Mouse (Mus musculus): Measurements from ENCODE around the gene Gm4353.
A peak's percentile ranks its signal among the peaks of the same experiment; 100 is the strongest.
"Not testable (repeated sequence)": the region's sequence is repeated elsewhere in the genome, so short reads cannot be mapped to it uniquely, and the experiment has no call there.

The Gm4353 gene

GRCm38 (mm10) chr7:116084366-116084765 lies at the start of gene Gm4353:
Gene Gm4353 (minus strand): TSS chr7:116084635.
- DNase-seq (ENCODE audit: low spot score) = not testable (repeated sequence)

- DNase-seq (ENCODE audit: low spot score) = no peak
Measured at GRCm38 (mm10) chr7:116132078-116132477, 47.6 kb upstream of the Gm4353 start.

- DNase-seq (ENCODE audit: low spot score) = no peak
Measured at GRCm38 (mm10) chr7:116131390-116131789, 47.0 kb upstream of the Gm4353 start.

GRCm38 (mm10) chr7:116129374-116129773 lies 44.9 kb upstream of the Gm4353 start:
- no peak for DNase-seq (ENCODE audit: low spot score)

GRCm38 (mm10) chr7:116128286-116128685 lies 43.9 kb upstream of the Gm4353 start:
- DNase-seq (ENCODE audit: low spot score) = no peak

- DNase-seq (ENCODE audit: low spot score) = no peak
Measured at GRCm38 (mm10) chr7:116127052-116127451, 42.6 kb upstream of the Gm4353 start.

GRCm38 (mm10) chr7:116125671-116126070 lies 41.2 kb upstream of the Gm4353 start:
- DNase-seq (ENCODE audit: low spot score) = no peak

GRCm38 (mm10) chr7:116124057-116124456 lies 39.6 kb upstream of the Gm4353 start:
- DNase-seq (ENCODE audit: low spot score) = no peak

- DNase-seq (ENCODE audit: low spot score) = no peak
Measured at GRCm38 (mm10) chr7:116123597-116123985, 39.2 kb upstream of the Gm4353 start.

- DNase-seq (ENCODE audit: low spot score) = no peak
Measured at GRCm38 (mm10) chr7:116122981-116123596, 38.7 kb upstream of the Gm4353 start.

- no peak for DNase-seq (ENCODE audit: low spot score)
Measured at GRCm38 (mm10) chr7:116121202-116121601, 36.8 kb upstream of the Gm4353 start.

- no peak for DNase-seq (ENCODE audit: low spot score)
Measured at GRCm38 (mm10) chr7:116120737-116121136, 36.3 kb upstream of the Gm4353 start.

- no peak for DNase-seq (ENCODE audit: low spot score)
Measured at GRCm38 (mm10) chr7:116119306-116119857, 34.9 kb upstream of the Gm4353 start.

- DNase-seq (ENCODE audit: low spot score) = no peak
Measured at GRCm38 (mm10) chr7:116115991-116116390, 31.6 kb upstream of the Gm4353 start.

- no peak for DNase-seq (ENCODE audit: low spot score)
Measured at GRCm38 (mm10) chr7:116115216-116115930, 30.9 kb upstream of the Gm4353 start.

- no peak for DNase-seq (ENCODE audit: low spot score)
Measured at GRCm38 (mm10) chr7:116111546-116111945, 27.1 kb upstream of the Gm4353 start.

GRCm38 (mm10) chr7:116110661-116111060 lies 26.2 kb upstream of the Gm4353 start:
- no peak for DNase-seq (ENCODE audit: low spot score)

- no peak for DNase-seq (ENCODE audit: low spot score)
Measured at GRCm38 (mm10) chr7:116103091-116103490, 18.7 kb upstream of the Gm4353 start.

GRCm38 (mm10) chr7:116099952-116100528 lies 15.6 kb upstream of the Gm4353 start:
- no peak for DNase-seq (ENCODE audit: low spot score)

- no peak for DNase-seq (ENCODE audit: low spot score)
Measured at GRCm38 (mm10) chr7:116093466-116093850, 9.0 kb upstream of the Gm4353 start.

- peak; percentile 88 for DNase-seq (ENCODE audit: low spot score)
Measured at GRCm38 (mm10) chr7:116092710-116093465, 8.5 kb upstream of the Gm4353 start.

GRCm38 (mm10) chr7:116060739-116061138 lies 23.7 kb downstream of the Gm4353 start:
- no peak for DNase-seq (ENCODE audit: low spot score)

Measured in spleen, adult 12 weeks (tissue).